19 mouse cellular contexts compared by ENCODE assay signal in the genomic region with DNA sequence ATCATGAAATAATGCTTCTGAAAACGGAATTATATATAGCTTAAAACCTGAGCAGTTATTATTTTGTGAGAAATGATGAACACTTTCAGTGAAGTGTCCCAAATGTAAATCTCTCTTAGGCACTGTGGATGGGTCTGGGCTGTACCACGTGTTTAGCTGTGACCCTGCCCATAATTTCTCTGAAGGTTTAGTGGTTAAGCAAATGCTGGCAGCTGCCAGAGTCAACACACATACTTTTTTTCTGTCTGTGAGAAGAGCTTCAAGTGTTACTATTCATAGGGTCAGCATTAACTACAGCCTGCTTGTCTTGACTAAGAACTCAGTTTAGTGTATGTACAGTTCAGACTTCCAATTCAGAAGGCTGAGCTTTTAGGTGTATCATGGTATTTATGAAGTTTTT.
"Had no signal": no experiment of that assay in that cellular context is flagged by ENCODE, and none has a peak within 500 bp of the region (broad histone marks: within the 10 kb centered on the region; RNA-seq: fewer than 3 reads in every experiment).

No protein-coding gene starts in this region.

- H3K4me2 ChIP-seq: kidney, embryonic 15.5 days; liver, embryonic 13.5 days; midbrain, embryonic 13.5 days; neural tube, embryonic 13.5 days; stomach, embryonic 15.5 days had no signal

- DNase-seq: kidney, adult 8-10 months; kidney, postnatal 10 days; kidney, postnatal 36 days; layer of hippocampus, postnatal 36 days; liver, embryonic 13.5 days; lung, postnatal 10 days; retina, postnatal 1 day; right cerebral cortex, postnatal 25 days; spleen, adult 18-20 months; thymus, postnatal 25 days had no signal

- H3K9ac ChIP-seq: kidney, embryonic 15.5 days; liver, embryonic 13.5 days; midbrain, embryonic 13.5 days; neural tube, embryonic 13.5 days; stomach, embryonic 15.5 days had no signal

- H3K27me3 ChIP-seq: kidney, embryonic 15.5 days; liver, embryonic 13.5 days; megakaryocyte, embryonic 14.5 days; midbrain, embryonic 13.5 days; neural tube, embryonic 13.5 days; stomach, embryonic 15.5 days had no signal

- ATAC-seq: midbrain, embryonic 13.5 days; midbrain, embryonic 16.5 days had no signal

- H3K36me3 ChIP-seq: kidney, embryonic 15.5 days; liver, embryonic 13.5 days; midbrain, embryonic 10.5 days; midbrain, embryonic 13.5 days; neural tube, embryonic 13.5 days; stomach, embryonic 15.5 days had no signal

- H3K9me3 ChIP-seq: kidney, embryonic 15.5 days; liver, embryonic 13.5 days; megakaryocyte, embryonic 14.5 days; midbrain, embryonic 10.5 days; midbrain, embryonic 13.5 days; neural tube, embryonic 13.5 days; stomach, embryonic 15.5 days had no signal

- H3K4me1 ChIP-seq: kidney, embryonic 15.5 days; liver, embryonic 13.5 days; megakaryocyte, embryonic 14.5 days; midbrain, embryonic 10.5 days; neural tube, embryonic 13.5 days; stomach, embryonic 15.5 days had no signal

- H3K4me3 ChIP-seq: kidney, embryonic 15.5 days; left cerebral cortex, adult 2 months; liver, embryonic 13.5 days; megakaryocyte, embryonic 14.5 days; midbrain, embryonic 10.5 days; midbrain, embryonic 13.5 days; myocyte; neural tube, embryonic 13.5 days; stomach, embryonic 15.5 days had no signal

- H3K27ac ChIP-seq: kidney, embryonic 15.5 days; left cerebral cortex, adult 2 months; liver, embryonic 13.5 days; midbrain, embryonic 10.5 days; midbrain, embryonic 13.5 days; neural tube, embryonic 13.5 days; stomach, embryonic 15.5 days had no signal
